Mouse (Mus musculus) thymus, postnatal 4 days (tissue): ENCODE measurements around the gene Ccdc153.

Experiments used
- DNase-seq: peaks from one replicate; pipeline ENCODE4 v3.0.0; 2021

Ccdc153 gene

GRCm38 (mm10) chr9:44240399-44240798, at the start of gene Ccdc153:
Ccdc153 (plus strand) TSS chr9:44240676.
- DNase-seq = no peak

DNA sequence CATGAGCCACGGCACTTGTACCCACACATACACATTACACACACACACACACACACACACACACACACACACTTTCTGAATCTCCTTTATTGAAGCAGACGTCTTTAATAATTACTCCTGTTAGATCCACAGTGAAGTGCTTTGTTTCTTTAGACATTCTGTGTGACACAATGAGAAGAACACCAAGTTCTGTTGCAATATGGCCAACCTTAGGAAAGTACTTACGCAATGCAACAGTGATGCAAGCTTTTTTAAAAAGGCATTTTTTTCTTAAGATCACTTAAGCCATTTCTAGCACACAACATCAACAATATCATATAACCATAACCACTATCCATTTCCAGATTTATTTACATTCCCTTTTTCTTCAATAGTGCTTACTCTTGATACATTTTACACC, 49.3 kb upstream of the Ccdc153 start:
- DNase-seq = no peak

- DNase-seq = no peak
These were observed 48.2 kb upstream of the Ccdc153 start for GRCm38 (mm10) chr9:44192312-44192711.

DNA sequence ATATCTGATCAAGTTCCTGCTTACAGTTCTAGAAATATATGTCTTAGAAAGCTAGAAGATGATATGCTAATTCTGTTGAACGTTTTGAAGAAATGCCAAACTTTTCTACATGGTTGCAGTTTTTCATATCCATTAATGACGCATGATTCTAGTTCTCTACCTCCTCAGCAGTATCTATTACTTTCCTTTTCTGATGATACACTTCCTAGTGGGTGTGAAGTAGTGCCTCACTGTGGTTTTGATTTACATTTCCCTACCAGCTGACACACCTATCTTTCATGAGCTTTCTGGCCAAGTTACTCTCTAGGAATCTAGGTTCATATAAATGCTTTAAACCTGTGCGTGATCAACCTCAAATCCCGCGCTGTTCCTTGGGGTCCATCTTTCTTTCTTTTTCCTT, 47.7 kb upstream of the Ccdc153 start:
- DNase-seq = no peak

GRCm38 (mm10) chr9:44194000-44194399, 46.5 kb upstream of the Ccdc153 start:
- DNase-seq = no peak

GRCm38 (mm10) chr9:44196354-44196753, 44.1 kb upstream of the Ccdc153 start:
- DNase-seq = no peak

DNA sequence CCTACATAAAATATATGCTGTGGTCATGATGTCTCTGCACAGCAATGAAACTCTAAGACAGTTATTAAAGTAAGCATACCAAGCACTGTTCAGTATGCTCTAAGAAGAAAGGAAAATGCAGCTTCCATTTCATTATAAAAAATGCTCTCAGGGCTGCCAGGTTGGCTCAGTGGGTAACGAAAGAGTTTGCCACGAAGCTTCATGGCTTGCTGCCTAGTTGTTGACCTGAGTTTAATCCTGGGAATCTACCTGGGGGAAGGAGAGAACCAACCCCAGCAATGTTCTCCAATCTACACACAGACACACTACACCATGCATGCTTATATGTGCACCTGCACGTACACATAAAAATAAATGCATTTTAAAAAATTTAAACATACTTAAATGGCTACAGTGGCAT, 41.3 kb upstream of the Ccdc153 start:
- no peak for DNase-seq

DNA sequence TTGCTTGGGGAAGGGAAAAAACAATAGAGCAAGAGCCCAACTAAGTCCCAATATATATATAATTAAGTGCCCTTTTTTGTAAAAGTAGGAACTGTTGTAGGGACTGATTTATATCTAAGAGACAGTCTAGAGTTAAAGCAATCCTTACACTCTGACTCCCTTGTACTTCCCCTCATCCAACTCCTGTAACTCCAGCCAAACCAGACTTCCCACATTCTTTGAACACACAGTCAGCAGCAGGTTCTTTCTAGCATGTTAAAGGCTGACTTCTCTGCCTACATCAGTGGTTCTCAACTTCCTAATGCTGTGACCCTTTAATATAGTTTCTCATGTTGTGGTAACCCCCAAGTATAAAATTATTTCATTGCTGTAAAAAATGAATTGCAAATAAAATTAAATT, 40.9 kb upstream of the Ccdc153 start:
- no peak for DNase-seq

DNA sequence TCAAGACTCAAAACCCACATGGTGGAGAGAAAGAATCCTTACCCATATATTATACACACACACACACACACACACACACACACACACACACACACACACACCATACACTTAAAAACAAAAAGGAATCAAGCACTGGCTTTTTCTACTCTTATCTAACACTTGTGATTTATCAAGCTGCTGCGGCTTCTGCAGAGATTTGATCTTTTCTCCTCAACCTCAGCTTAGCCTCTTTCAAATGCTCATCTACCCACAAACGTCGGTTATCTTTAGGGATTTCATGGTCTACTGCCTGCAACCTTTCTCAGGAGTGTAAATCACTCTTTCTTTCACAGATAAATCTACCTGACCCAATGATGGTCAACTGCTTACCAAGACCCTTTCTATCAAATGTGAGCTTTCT, 40.0 kb upstream of the Ccdc153 start:
- no peak for DNase-seq

GRCm38 (mm10) chr9:44207840-44208239, 32.6 kb upstream of the Ccdc153 start:
- no peak for DNase-seq

- DNase-seq = no peak
These were observed 31.1 kb upstream of the Ccdc153 start for GRCm38 (mm10) chr9:44209416-44209815.

GRCm38 (mm10) chr9:44212406-44212805, 28.1 kb upstream of the Ccdc153 start:
- DNase-seq = no peak

- DNase-seq = no peak
These were observed 26.9 kb upstream of the Ccdc153 start for GRCm38 (mm10) chr9:44213538-44213937.

DNA sequence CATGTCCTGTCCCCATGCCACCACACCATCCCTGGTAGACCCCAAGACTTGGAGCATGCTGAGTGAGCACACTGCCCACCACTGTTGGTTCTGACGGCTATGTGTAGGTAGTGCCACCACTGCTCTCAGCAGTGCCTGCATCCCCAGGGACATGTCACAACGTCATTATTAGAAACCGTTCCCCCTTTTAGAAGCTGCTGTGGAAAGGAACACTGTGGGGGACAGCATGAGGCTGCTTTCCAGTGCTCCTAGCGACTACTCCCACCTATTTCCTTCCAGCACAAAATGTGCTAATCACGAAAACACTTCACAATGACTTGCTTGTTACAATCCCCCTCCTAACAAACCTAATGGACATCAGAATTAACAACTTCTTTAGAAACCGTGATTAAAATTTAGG, 14.5 kb upstream of the Ccdc153 start:
- DNase-seq = no peak

- no peak for DNase-seq
These were observed 8.9 kb upstream of the Ccdc153 start for GRCm38 (mm10) chr9:44231609-44232008.

DNA sequence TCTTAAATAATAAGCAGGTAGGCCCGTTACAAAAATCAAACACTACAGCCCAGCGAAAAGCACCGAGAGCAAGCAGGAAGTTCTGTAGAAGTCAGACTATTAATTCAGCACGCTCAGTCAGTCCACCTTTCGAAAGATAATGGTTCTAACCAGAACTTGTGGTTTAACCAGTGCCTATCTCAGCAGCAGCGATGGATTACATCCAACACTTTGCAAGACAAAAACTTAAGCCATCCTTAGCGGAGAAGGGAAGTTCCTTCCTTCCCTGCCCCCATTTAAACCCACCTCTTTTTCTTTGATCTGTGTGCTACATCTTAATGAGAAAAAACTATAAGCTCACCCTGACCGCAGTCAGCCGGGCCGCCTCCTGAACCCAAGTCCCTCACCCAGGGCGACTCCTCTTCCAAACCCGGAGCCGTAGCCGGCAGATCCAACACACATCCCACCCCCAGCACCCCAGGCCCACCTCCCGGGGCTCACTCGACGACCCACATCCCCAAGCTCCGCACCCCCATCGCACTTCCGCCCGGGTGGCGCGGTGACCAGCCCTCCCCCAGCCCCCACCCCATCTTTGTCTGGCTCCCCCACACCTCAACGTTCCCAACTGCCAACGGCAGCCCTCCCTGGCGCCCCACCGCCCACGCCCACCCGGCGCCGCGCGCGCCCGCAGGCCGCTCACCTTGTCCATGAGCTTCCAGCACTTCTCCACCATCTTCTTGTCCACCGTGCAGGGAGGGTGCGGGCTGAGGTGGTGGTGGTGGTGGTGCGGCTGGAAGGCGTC, 7.3 kb upstream of the Ccdc153 start:
- DNase-seq = peak; percentile 79

GRCm38 (mm10) chr9:44233802-44234478, 6.5 kb upstream of the Ccdc153 start, which contains the start of gene Cbl:
Cbl (minus strand) TSS chr9:44234049.
- peak; percentile 98 for DNase-seq

DNA sequence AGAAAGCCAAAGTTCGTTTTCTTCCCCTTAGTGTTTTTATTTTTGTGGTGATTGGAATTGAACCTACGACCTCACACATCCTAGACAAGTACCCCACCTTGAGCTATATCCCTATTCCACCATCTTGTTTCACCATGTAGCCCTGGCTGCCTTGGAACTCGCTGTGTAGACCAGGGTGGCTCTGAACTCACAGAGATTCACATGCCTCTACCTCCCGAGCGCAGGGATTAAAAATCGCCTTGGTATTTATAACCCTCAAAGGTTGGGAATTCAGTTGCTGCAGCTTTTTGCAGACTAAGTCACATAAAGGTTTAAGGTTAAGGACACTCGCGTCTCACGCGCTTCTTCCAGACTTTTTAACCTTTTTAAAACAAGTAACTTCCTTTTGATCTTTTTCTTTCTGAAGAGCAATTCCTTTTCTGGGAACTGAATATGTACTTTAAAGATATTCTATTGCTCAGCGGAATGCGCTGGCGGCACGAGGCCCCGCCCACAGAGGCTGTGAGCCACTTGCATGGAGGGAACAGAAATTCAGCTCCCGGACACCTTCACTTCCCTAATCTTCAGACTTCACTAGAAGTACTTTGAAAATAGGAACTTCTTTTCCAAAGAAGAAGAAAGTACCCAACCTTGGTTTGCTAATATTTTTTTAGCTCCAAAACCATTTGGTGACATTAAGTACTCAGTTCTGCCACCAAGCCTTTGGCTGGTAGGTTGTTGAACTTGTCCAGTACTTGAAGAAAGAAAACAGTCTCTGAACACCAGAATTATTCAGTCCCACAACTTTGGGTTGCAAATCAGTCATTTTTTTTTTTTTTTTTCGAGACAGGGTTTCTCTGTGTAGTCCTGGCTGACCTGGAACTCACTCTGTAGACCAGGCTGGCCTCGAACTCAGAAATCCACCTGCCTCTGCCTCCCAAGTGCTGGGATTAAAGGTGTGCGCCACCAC, 5.7 kb upstream of the Ccdc153 start:
- DNase-seq = peak; percentile 86

DNA sequence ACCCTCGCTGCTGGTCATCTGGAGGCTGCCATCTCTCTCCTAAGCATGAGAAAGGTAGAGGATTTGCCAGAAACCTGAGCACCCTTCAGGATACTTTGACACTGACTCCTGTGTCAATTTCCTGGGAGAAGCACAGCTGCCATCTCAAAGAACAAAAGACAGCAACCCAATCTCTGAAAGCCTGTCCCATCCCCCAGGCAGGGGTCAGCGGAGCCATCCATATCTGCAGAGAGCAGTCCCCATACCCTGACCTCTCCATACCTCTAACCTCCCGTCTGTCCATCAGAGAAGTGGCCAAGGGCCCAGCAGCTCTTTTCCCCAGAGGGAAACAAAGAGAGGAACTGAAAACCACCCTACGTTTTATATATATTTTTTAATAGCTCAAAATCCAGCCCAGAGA, 3.9 kb upstream of the Ccdc153 start:
- DNase-seq = peak; percentile 50

DNA sequence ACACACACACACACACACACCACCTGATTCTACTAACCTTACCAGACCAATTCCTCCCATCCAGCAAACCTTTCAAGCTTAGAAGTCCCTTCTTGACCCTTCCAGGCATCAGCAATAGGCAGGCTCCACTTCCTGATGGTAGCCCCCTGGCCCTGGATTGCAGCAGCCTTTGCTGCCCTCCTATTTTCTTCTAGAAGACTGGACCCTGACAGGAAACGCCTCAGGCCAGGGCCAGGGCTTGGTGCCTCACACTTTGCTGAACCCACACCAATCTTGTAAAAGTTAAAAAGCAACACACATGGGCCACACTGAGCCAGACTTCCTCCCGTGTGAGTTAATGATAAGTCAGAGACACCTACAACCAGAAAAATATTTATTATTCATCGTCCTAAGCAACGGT, 3.3 kb upstream of the Ccdc153 start:
- peak; percentile 51 for DNase-seq

- peak; percentile 66 for DNase-seq
These were observed 1.8 kb upstream of the Ccdc153 start for GRCm38 (mm10) chr9:44238501-44239190.

GRCm38 (mm10) chr9:44239447-44239846, 1.0 kb upstream of the Ccdc153 start:
- peak; percentile 85 for DNase-seq

DNA sequence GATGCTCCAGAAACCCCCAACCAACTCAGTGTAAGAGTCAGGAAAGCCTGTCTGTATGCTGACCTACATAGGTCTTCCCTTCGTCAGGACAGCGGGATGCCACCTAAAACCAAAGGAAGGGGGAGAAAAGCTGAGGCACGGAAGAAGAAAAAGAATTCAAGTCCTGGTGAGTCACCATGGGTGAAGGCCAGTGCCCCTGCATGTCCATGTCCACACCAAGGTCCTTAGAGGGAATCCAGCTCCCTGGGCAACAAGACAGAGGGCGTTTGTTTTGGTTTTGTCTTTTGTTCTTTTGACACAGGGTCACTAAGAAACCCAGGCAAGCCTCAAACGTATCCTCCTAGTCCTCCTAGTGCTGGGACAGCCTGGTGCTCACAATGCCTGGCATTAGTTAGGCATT, 435 bp downstream of the Ccdc153 start:
- peak; percentile 30 for DNase-seq
